Mouse (Mus musculus): Measurements from ENCODE around the gene Gm10521. TPM values are rescaled to one million over a fixed set of nuclear protein-coding genes. Genes with fewer than 3 reads are reported as not detected.

Gene Gm10521
- 0.60 TPM for polyA plus RNA-seq (2017; shearing (Covaris generic))

GRCm38 (mm10) chr1:171895364-171895763, at the start of gene Gm10521:
Gene Gm10521 (plus strand): TSS chr1:171895664.

GRCm38 (mm10) chr1:171917305-171918039, 22.0 kb downstream of the Gm10521 start, which contains the start of gene Slamf6:
Gene Slamf6 (plus strand): TSS chr1:171917515.

Other genes with a start within 250 kb of the Gm10521 start
- gene Slamf7, start 242.6 kb upstream of the Gm10521 start, polyA plus RNA-seq (2017; shearing (Covaris generic)) = 17.1 TPM
- gene Cd48, start 213.7 kb upstream of the Gm10521 start, polyA plus RNA-seq (2017; shearing (Covaris generic)) = 555 TPM
- 102 TPM for gene Slamf1, start 128.5 kb upstream of the Gm10521 start, polyA plus RNA-seq (2017; shearing (Covaris generic))
- 139 TPM for gene Cd84, start 56.0 kb upstream of the Gm10521 start, polyA plus RNA-seq (2017; shearing (Covaris generic))
- gene Slamf6, start 21.9 kb downstream of the Gm10521 start, polyA plus RNA-seq (2017; shearing (Covaris generic)) = 624 TPM
- 2.4 TPM for gene Vangl2, start 132.8 kb downstream of the Gm10521 start, polyA plus RNA-seq (2017; shearing (Covaris generic))
- gene Nhlh1, start 161.9 kb downstream of the Gm10521 start, polyA plus RNA-seq (2017; shearing (Covaris generic)) = not detected
- gene Copa, start 186.9 kb downstream of the Gm10521 start, polyA plus RNA-seq (2017; shearing (Covaris generic)) = 274 TPM
- gene Ncstn, start 187.1 kb downstream of the Gm10521 start, polyA plus RNA-seq (2017; shearing (Covaris generic)) = 157 TPM
- 58.4 TPM for gene Pex19, start 231.1 kb downstream of the Gm10521 start, polyA plus RNA-seq (2017; shearing (Covaris generic))

Measured in activated CD4-positive, CD25-positive, alpha-beta regulatory T cell, adult 9 weeks (primary cell).